Mouse (Mus musculus) ES-Bruce4 (cell line): Measurements from ENCODE around the gene Ilkap.
A peak's percentile ranks its signal among the peaks of the same experiment; 100 is the strongest.

Experiments
- CTCF ChIP-seq: IDR thresholded peaks from one replicate; pipeline ENCODE4 v1.8.1; 2011; ENCODE audit warnings: low read depth, low read length
- EP300 ChIP-seq: IDR thresholded peaks from 2 replicates; pipeline ENCODE4 v1.6.1; 2011; ENCODE audit warnings: low read depth, low read length; ENCODE audit not compliant: insufficient read depth

- TF ChIP-seq CTCF (peak; percentile 69), EP300 (no peak)
Observed at GRCm38 (mm10) chr1:91428614-91429013, 30.0 kb upstream of the Ilkap start.
